Mouse (Mus musculus) heart, embryonic 16.5 days (tissue): ENCODE results near the gene E330017A01Rik. TPM values are rescaled to one million over a fixed set of nuclear protein-coding genes. Genes with fewer than 3 reads are reported as not detected.

Experiments
- ATAC-seq: fragments of 200-750 bp; cut with Nextera tagmentation; replicated peaks from 2 replicates; pipeline ENCODE4 v1.8.0; 2017; ENCODE audit warnings: moderate number of reproducible peaks; ENCODE audit not compliant: insufficient read depth, low FRiP score; ENCODE audit errors: extremely low read depth
- H3K27ac ChIP-seq: fragments of 300-500 bp; sonication (generic); 2 replicates; pipeline ENCODE4 v1.5.1; 2014; ENCODE audit warnings: mild to moderate bottlenecking, low read length, control low read depth, moderate library complexity
- H3K27me3 ChIP-seq: fragments of 300-500 bp; sonication (generic); 2 replicates; pipeline ENCODE4 v1.6.1; 2014; ENCODE audit warnings: low read length, mixed read lengths; ENCODE audit not compliant: control insufficient read depth, insufficient read depth
- H3K36me3 ChIP-seq: fragments of 300-500 bp; sonication (generic); 2 replicates; pipeline ENCODE4 v1.6.1; 2014; ENCODE audit not compliant: control insufficient read depth, insufficient read depth
- H3K4me1 ChIP-seq: fragments of 300-500 bp; sonication (generic); 2 replicates; pipeline ENCODE4 v1.6.1; 2014; ENCODE audit warnings: low read length, mixed read lengths; ENCODE audit not compliant: control insufficient read depth, insufficient read depth
- H3K4me2 ChIP-seq: fragments of 300-500 bp; sonication (generic); 2 replicates; pipeline ENCODE4 v1.6.1; 2014; ENCODE audit warnings: low read depth, mild to moderate bottlenecking, control low read depth, low read length
- H3K4me3 ChIP-seq: fragments of 300-500 bp; sonication (generic); 2 replicates; pipeline ENCODE4 v1.5.1; 2014; ENCODE audit warnings: mild to moderate bottlenecking, control low read depth, low read length
- H3K9ac ChIP-seq: fragments of 300-500 bp; sonication (generic); 2 replicates; pipeline ENCODE4 v1.6.1; 2014; ENCODE audit warnings: low read length, control low read depth
- H3K9me3 ChIP-seq: fragments of 300-500 bp; sonication (generic); replicated peaks from 2 replicates; pipeline ENCODE4 v1.6.1; 2016; ENCODE audit warnings: low read length; ENCODE audit not compliant: control insufficient read depth
- WGBS: fragments of 180-500 bp; shearing (Covaris S2); extraction: QIAGEN DNeasy Blood & Tissue Kit; methylation state at CpG from one replicate; pipeline ENCODE4 v1.1.7; 2014; 5-methylcytosine and 5-hydroxymethylcytosine counted together
- polyA plus RNA-seq: library from polyadenylated mRNA; unstranded; fragments of >200 nt; fragmentation: Nextera tagmentation; extraction: Ambion mirVana; gene quantifications from 2 replicates; pipeline ENCODE4 v1.2.1, GENCODE M21; 2015

E330017A01Rik gene
- polyA plus RNA-seq, 1 experiment from 2014 or later, result not detected

DNA sequence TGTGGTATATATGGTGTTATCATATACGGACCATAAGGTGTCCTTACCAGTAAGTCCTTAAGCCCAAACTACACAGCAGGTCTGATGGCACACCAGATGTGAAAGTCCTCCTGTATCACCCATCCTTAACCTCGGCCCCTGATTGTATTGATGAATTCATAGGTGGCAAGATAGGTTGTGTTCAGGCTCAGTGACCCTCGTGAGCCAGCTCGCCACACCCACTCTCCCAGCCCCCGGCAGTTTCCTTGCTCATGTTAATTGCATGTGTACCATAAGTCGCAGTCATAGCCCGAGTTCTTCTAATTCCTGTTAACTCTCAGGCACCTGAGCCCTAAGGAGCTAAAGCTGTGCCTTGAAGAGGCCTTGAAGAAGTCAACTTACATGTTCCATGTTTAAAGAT is 37.6 kb upstream of the E330017A01Rik start:
- Histone ChIP-seq H3K27me3 (no peaks in the 10 kb centered on the region), H3K27ac (no peak overlapping the region), H3K4me2 (no peak overlapping the region), H3K36me3 (peaks cover 40% of the 10 kb centered on the region), H3K4me1 (peaks cover 9% of the 10 kb centered on the region), H3K4me3 (no peak overlapping the region), H3K9ac (no peak overlapping the region), H3K9me3 (no peaks in the 10 kb centered on the region)
- ATAC-seq, result no peak
- 74% methylated on average over 7 of the region's 7 CpGs for WGBS

DNA sequence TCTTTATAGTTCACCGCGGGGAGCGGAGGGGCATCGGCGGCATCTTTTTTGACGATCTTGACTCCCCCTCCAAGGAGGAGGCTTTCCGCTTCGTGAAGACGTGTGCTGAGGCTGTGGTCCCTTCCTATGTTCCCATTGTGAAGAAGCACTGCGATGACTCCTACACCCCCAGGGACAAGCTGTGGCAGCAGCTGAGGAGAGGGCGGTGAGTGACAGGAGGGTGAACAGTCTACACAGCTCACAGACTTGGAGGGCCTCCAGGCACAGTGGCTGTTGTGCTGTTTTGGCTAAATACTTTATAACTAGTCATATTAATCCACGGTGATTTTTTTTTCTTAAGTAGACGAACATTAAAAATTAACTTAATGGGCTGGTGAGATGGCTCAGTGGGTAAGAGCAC is 36.7 kb upstream of the E330017A01Rik start:
- Histone ChIP-seq H3K27me3 (no peaks in the 10 kb centered on the region), H3K4me1 (peaks cover 12% of the 10 kb centered on the region), H3K27ac (no peak overlapping the region), H3K36me3 (peaks cover 35% of the 10 kb centered on the region), H3K9ac (no peak overlapping the region), H3K4me2 (no peak overlapping the region), H3K4me3 (no peak overlapping the region), H3K9me3 (no peaks in the 10 kb centered on the region)
- ATAC-seq, result no peak
- WGBS, result 91% methylated on average over 13 of the region's 13 CpGs

DNA sequence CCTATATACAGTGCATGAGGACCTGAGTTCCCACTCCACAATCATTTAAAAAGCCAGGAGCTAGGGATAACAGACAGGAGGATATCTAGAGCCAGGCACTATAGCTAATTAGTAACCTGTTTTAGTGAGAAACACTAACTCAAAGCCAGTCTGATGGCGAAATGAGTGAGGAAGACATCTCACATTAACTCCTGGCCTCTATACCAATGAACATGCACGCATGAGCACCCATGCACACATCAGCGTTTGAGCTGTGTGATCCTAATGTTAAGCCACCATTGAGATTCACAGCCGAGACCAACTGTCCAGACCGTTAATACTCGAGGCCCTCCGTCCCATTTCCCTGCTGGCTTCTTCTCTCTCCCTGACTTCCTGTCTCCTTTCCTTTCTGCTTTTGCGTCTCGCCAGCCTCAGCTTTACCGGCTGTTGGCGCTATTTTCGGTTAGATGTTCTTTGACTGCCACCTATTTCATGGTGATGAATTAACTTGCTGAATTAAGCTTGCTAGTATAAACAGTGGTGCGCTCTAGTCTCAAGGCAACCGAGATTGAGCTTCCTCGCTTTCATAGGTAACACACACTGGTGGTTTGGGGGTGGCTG is 35.4 kb upstream of the E330017A01Rik start:
- no peak for ATAC-seq
- Histone ChIP-seq H3K4me2 (no peak overlapping the region), H3K36me3 (peaks cover 35% of the 10 kb centered on the region)

DNA sequence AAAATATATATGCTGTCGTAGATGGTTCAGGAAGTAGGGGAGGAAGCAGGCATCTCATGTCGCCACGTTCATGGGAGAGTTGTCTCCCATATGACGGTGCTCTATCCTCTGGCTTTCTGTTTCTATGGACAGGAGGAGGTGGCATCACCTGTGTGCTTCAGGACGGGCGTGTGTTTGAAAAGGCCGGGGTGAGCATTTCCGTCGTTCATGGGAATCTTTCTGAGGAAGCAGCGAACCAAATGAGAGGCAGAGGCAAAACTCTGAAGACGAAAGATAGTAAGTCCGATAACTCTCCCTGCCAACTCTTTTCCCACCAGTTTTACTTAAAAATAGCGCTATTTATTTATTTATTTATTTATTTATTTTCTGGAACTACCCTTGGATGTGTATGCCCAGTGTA is 33.9 kb upstream of the E330017A01Rik start:
- H3K27ac ChIP-seq, result no peak overlapping the region
- H3K4me3 ChIP-seq, result 0 out of 2 replicates have a peak overlapping the region, but pooled peaks have one; percentile 2
- no peak overlapping the region for H3K9ac ChIP-seq
- H3K4me2 ChIP-seq, result 0 out of 2 replicates have a peak overlapping the region, but pooled peaks have one; percentile 4
- peaks cover 23% of the 10 kb centered on the region for H3K4me1 ChIP-seq
- no peak for ATAC-seq
- no peaks in the 10 kb centered on the region for H3K27me3 ChIP-seq
- no peaks in the 10 kb centered on the region for H3K9me3 ChIP-seq
- peaks cover 27% of the 10 kb centered on the region for H3K36me3 ChIP-seq
- 87% methylated on average over 13 of the region's 13 CpGs for WGBS

More for the DNA sequence above, 35.4 kb upstream of the E330017A01Rik start:
- Histone ChIP-seq H3K4me3 (no peak overlapping the region), H3K27me3 (no peaks in the 10 kb centered on the region), H3K27ac (no peak overlapping the region), H3K4me1 (peaks cover 20% of the 10 kb centered on the region), H3K9me3 (no peaks in the 10 kb centered on the region), H3K9ac (no peak overlapping the region)
- 92% methylated on average over 15 of the region's 15 CpGs for WGBS

DNA sequence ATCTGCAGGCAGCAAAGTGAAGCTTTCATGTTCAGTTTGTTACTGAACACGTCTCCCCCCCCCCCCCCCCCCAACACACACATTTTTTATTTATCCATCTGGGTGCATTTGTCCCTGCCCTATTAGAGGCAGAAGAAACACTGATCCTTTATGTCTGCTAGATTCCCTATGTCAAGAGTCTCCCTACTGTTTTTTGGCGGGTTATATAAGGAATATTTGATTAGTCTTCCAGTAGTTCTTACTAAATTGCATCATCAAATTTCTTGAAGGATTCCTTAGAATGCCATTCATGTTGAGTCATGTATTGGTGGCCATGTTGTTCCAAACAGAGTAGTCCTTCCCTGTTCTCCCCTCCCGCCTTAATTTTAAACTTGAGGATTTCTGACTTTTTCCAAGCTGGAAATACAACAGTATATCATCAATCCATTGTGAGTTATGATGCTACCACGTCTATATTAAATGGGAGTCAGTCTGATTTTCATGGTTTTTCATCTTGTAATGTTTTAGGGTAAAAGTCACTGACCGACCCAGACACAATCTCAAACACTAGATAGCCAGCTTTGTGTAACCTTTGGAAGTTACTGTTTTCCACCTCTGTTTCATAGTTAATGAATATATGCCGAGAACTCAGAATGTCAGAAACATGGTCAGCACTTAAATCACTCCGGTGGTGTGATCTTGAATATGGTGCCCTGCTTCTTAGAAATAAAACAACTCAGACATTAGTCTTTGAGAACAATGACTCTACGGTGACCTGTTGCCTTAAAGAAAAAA is 32.9 kb upstream of the E330017A01Rik start:
- peaks cover 27% of the 10 kb centered on the region for H3K36me3 ChIP-seq
- H3K4me3 ChIP-seq, result peak overlapping the region; percentile 83
- peak overlapping the region; percentile 93; the same call in 1 of the 2 replicates for H3K9ac ChIP-seq
- H3K4me1 ChIP-seq, result peaks cover 20% of the 10 kb centered on the region
- no peaks in the 10 kb centered on the region for H3K27me3 ChIP-seq
- ATAC-seq, result no peak
- no peaks in the 10 kb centered on the region for H3K9me3 ChIP-seq
- 66% methylated on average over 8 of the region's 8 CpGs for WGBS
- H3K4me2 ChIP-seq, result peak overlapping the region; percentile 92
- no peak overlapping the region for H3K27ac ChIP-seq

DNA sequence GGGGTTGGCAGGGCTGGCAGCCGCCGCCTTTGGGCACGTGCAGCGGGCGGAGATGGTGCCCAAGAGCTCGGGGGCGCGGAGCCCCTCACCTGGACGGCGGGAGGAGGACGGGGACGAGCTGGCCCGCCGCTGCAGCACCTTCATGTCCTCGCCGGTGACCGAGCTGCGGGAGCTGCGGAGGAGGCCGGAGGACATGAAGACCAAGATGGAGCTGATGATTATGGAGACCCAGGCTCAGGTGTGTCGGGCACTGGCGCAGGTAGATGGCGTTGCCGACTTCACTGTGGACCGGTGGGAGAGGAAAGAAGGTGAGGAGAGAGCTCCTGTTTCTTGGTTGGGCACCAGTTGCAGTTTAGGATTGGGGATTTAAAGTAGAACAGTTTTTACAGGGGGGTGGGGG is 32.1 kb upstream of the E330017A01Rik start:
- WGBS, result under 1% methylated on average over 25 of the region's 25 CpGs
- H3K9me3 ChIP-seq, result no peaks in the 10 kb centered on the region
- H3K4me1 ChIP-seq, result peaks cover 20% of the 10 kb centered on the region
- peaks cover 22% of the 10 kb centered on the region for H3K36me3 ChIP-seq
- ATAC-seq, result peak; percentile 1; the same call in 1 of the 2 replicates
- peak overlapping the region; percentile 93 for H3K27ac ChIP-seq
- peak overlapping the region; percentile 83 for H3K4me3 ChIP-seq
- H3K27me3 ChIP-seq, result no peaks in the 10 kb centered on the region
- peak overlapping the region; percentile 92 for H3K4me2 ChIP-seq
- H3K9ac ChIP-seq, result peak overlapping the region; percentile 93

GRCm38 (mm10) chr16:58669917-58670630 is 31.5 kb upstream of the E330017A01Rik start, which contains the start of gene Cpox:
Cpox (plus strand) TSS chr16:58670292.
- Histone ChIP-seq H3K9me3 (no peaks in the 10 kb centered on the region), H3K36me3 (peaks cover 18% of the 10 kb centered on the region), H3K4me3 (peak within 1 kb of the TSS; percentile 83), H3K9ac (peak within 1 kb of the TSS; percentile 93), H3K27me3 (no peaks in the 10 kb centered on the region), H3K27ac (peak within 1 kb of the TSS; percentile 93), H3K4me2 (peak within 1 kb of the TSS; percentile 92), H3K4me1 (peaks cover 20% of the 10 kb centered on the region)
- ATAC-seq, result peak; percentile 98
- WGBS, result under 1% methylated on average over 51 of the region's 51 CpGs

DNA sequence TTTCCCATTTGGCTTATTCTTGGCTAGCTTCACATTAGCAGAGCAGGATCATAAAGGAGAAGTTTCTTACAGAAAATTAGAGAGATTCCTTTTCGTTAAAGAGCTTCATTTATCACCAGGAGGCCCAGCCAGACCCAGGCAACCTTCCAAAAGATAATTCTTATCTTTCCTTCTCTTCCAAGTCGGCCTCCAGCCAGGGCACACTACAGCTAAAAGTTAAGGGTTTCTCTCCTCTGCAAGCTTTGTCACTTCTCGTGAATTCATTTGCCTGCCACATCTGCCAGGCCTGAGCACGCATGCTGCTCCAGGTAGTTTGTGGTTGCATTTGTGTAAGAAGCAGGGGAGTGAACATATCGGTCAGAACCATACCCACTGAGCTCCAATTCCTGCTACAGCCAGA is 30.7 kb upstream of the E330017A01Rik start:
- H3K36me3 ChIP-seq, result peaks cover 12% of the 10 kb centered on the region
- H3K4me2 ChIP-seq, result peak overlapping the region; percentile 92
- H3K4me1 ChIP-seq, result peaks cover 20% of the 10 kb centered on the region
- peak overlapping the region; percentile 93 for H3K27ac ChIP-seq
- peak overlapping the region; percentile 93 for H3K9ac ChIP-seq
- no peak for ATAC-seq
- H3K4me3 ChIP-seq, result peak overlapping the region; percentile 5; the same call in 1 of the 2 replicates
- H3K27me3 ChIP-seq, result no peaks in the 10 kb centered on the region
- no peaks in the 10 kb centered on the region for H3K9me3 ChIP-seq
- WGBS, result 10% methylated on average over 5 of the region's 5 CpGs
